Mouse (Mus musculus) liver, postnatal 0 days (tissue): ENCODE measurements around the gene Neurod4.

Experiments used
- CTCF ChIP-seq: sonication (generic); IDR thresholded peaks from 2 replicates; pipeline ENCODE4 v1.5.1; 2016; ENCODE audit warnings: antibody characterized with exemption, low read depth
- EP300 ChIP-seq: IDR thresholded peaks from 2 replicates; pipeline ENCODE4 v1.6.1; 2016; ENCODE audit warnings: antibody characterized with exemption, low read depth, mild to moderate bottlenecking

- TF ChIP-seq CTCF = no peak
- no peak for TF ChIP-seq EP300
These were observed 35.8 kb upstream of the Neurod4 start for GRCm38 (mm10) chr10:130315846-130316245.
